13 mouse cellular contexts compared by ENCODE assay signal in the genomic region with DNA sequence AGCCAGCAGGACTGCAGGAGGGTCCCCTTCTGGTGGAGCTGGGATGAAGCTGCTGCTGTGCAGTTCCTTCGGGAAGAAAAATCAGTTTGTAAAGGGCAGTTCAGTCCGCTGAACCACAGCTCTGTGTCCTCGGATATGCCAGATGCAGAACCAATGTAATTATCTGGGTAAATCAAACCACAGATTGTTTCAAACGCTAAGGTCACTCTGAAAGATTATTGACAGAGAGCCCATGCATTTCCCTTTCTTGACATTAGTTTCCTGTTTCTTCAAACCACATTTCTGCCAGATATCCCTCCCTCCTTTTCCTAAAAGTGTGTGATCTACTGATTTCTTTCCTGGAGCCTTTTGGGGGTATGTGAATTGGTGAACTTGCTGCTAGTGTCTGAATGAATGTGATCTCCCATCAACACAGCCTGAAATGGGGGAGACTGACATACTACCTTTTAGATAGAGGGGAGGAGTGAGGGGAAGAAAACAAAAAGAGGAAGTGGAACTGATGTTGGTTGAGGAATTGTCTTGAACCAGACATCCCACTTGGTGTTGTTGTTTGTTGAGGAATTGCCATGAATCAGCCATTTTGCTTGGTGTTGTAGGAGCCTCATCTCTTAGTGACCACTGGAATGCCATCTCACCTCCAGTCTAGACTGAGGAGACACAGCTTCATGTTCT.
"Had no signal": no experiment of that assay in that cellular context is flagged by ENCODE, and none has a peak within 500 bp of the region (broad histone marks: within the 10 kb centered on the region; RNA-seq: fewer than 3 reads in every experiment).

No protein-coding gene starts in this region.

- DNase-seq: kidney, adult 8-10 months; kidney, postnatal 25 days; layer of hippocampus, adult 9-11 months; layer of hippocampus, postnatal 36 days; lung, embryonic 14.5 days; lung, postnatal 10 days; lung, postnatal 4 days; right cerebral cortex, postnatal 14 days; thymus, postnatal 36 days had no signal

- H3K27ac ChIP-seq: limb, embryonic 15.5 days; liver, embryonic 12.5 days; midbrain, embryonic 12.5 days had no signal

- H3K4me1 ChIP-seq: limb, embryonic 15.5 days; liver, embryonic 12.5 days; midbrain, embryonic 12.5 days had no signal

- H3K4me3 ChIP-seq: limb, embryonic 15.5 days; liver, embryonic 12.5 days; midbrain, embryonic 12.5 days had no signal

- ATAC-seq: liver, embryonic 12.5 days; midbrain, embryonic 16.5 days had no signal

- H3K27me3 ChIP-seq: limb, embryonic 15.5 days; liver, embryonic 12.5 days; midbrain, embryonic 12.5 days had no signal

- H3K9ac ChIP-seq: limb, embryonic 15.5 days; liver, embryonic 12.5 days; lung, embryonic 14.5 days; midbrain, embryonic 12.5 days had no signal

- H3K36me3 ChIP-seq: limb, embryonic 15.5 days; liver, embryonic 12.5 days; midbrain, embryonic 12.5 days had no signal
